Mouse (Mus musculus): ENCODE data around the gene Cfap97d2. TPM values are rescaled to one million over a fixed set of nuclear protein-coding genes. Genes with fewer than 3 reads are reported as not detected.

Cfap97d2 gene
- total RNA-seq (2014; fragmentation: Nextera tagmentation) (not detected in 2 replicates), total RNA-seq (2017) (0.38 and 0.41 TPM in 2 replicates), polyA plus RNA-seq (2012) (not detected in 2 replicates)

GRCm38 (mm10) chr8:13705668-13706067 lies at the start of gene Cfap97d2:
Gene Cfap97d2 (plus strand): TSS chr8:13705889.
- ATAC-seq (ENCODE audit: extremely low read depth, insufficient number of reproducible peaks, low FRiP score, poor library complexity, severe bottlenecking) (no peak), DNase-seq (ENCODE audit: low spot score) (no peak)
- Histone ChIP-seq H3K4me1 (ENCODE audit: insufficient read depth, low read depth, low read length) (no peaks in the 10 kb centered on the region), H3K9me3 (replicated peaks) (no peaks in the 10 kb centered on the region), H3K27me3 (ENCODE audit: insufficient read depth, low read length) (peaks cover 12% of the 10 kb centered on the region), H3K4me3 (ENCODE audit: low read depth, low read length) (no peak within 1 kb of the TSS), H3K36me3 (replicated peaks) (no peaks in the 10 kb centered on the region)
- no peak for TF ChIP-seq GATA1 (IDR thresholded peaks at IDR 0.05; ENCODE audit: borderline replicate concordance, low read length)
- no peak for TF ChIP-seq TAL1 (conservative IDR thresholded peaks at IDR 0.05; ENCODE audit: low read depth, low read length)
- no peak for TF ChIP-seq GATA2 (IDR thresholded peaks at IDR 0.05; ENCODE audit: borderline replicate concordance, low read depth, low read length)
- TF ChIP-seq CTCF (IDR thresholded peaks at IDR 0.05; ENCODE audit: low read depth, low read length) = no peak
- TF ChIP-seq POLR2AphosphoS5 (IDR thresholded peaks at IDR 0.05; ENCODE audit: insufficient replicate concordance, low read depth, low read length) = no peak

GRCm38 (mm10) chr8:13657479-13657878 lies 48.2 kb upstream of the Cfap97d2 start:
- no peak for TF ChIP-seq GATA2 (IDR thresholded peaks at IDR 0.05; ENCODE audit: borderline replicate concordance, low read depth, low read length)
- TF ChIP-seq GATA1 (IDR thresholded peaks at IDR 0.05; ENCODE audit: borderline replicate concordance, low read length) = no peak
- no peak for TF ChIP-seq CTCF (IDR thresholded peaks at IDR 0.05; ENCODE audit: low read depth, low read length)
- TF ChIP-seq TAL1 (conservative IDR thresholded peaks at IDR 0.05; ENCODE audit: low read depth, low read length) = no peak
- TF ChIP-seq POLR2AphosphoS5 (IDR thresholded peaks at IDR 0.05; ENCODE audit: insufficient replicate concordance, low read depth, low read length) = no peak
- Histone ChIP-seq H3K27me3 (ENCODE audit: insufficient read depth, low read length) (no peaks in the 10 kb centered on the region), H3K4me3 (ENCODE audit: low read depth, low read length) (no peak overlapping the region), H3K9me3 (replicated peaks) (no peaks in the 10 kb centered on the region), H3K4me1 (ENCODE audit: insufficient read depth, low read depth, low read length) (no peaks in the 10 kb centered on the region), H3K36me3 (replicated peaks) (no peaks in the 10 kb centered on the region)
- ATAC-seq (ENCODE audit: extremely low read depth, insufficient number of reproducible peaks, low FRiP score, poor library complexity, severe bottlenecking) = no peak
- DNase-seq (ENCODE audit: low spot score) = no peak

- Histone ChIP-seq H3K9me3 (replicated peaks) (no peaks in the 10 kb centered on the region), H3K36me3 (replicated peaks) (no peaks in the 10 kb centered on the region), H3K4me3 (ENCODE audit: low read depth, low read length) (no peak overlapping the region), H3K4me1 (ENCODE audit: insufficient read depth, low read depth, low read length) (no peaks in the 10 kb centered on the region), H3K27me3 (ENCODE audit: insufficient read depth, low read length) (no peaks in the 10 kb centered on the region)
- no peak for TF ChIP-seq TAL1 (conservative IDR thresholded peaks at IDR 0.05; ENCODE audit: low read depth, low read length)
- no peak for TF ChIP-seq POLR2AphosphoS5 (IDR thresholded peaks at IDR 0.05; ENCODE audit: insufficient replicate concordance, low read depth, low read length)
- TF ChIP-seq GATA1 (IDR thresholded peaks at IDR 0.05; ENCODE audit: borderline replicate concordance, low read length) = no peak
- TF ChIP-seq CTCF (IDR thresholded peaks at IDR 0.05; ENCODE audit: low read depth, low read length) = no peak
- no peak for TF ChIP-seq GATA2 (IDR thresholded peaks at IDR 0.05; ENCODE audit: borderline replicate concordance, low read depth, low read length)
- ATAC-seq (ENCODE audit: extremely low read depth, insufficient number of reproducible peaks, low FRiP score, poor library complexity, severe bottlenecking) (no peak), DNase-seq (ENCODE audit: low spot score) (no peak)
These were observed 45.4 kb upstream of the Cfap97d2 start for GRCm38 (mm10) chr8:13660323-13660722.

GRCm38 (mm10) chr8:13664711-13665210 lies 40.9 kb upstream of the Cfap97d2 start:
- no peak for ATAC-seq (ENCODE audit: extremely low read depth, insufficient number of reproducible peaks, low FRiP score, poor library complexity, severe bottlenecking)
- H3K9me3 ChIP-seq (replicated peaks) = no peaks in the 10 kb centered on the region
- no peak overlapping the region for H3K4me3 ChIP-seq (ENCODE audit: low read depth, low read length)
- H3K36me3 ChIP-seq (replicated peaks) = no peaks in the 10 kb centered on the region
- DNase-seq (ENCODE audit: low spot score) = no peak
- no peak for TF ChIP-seq CTCF (IDR thresholded peaks at IDR 0.05; ENCODE audit: low read depth, low read length)
- no peak for TF ChIP-seq GATA2 (IDR thresholded peaks at IDR 0.05; ENCODE audit: borderline replicate concordance, low read depth, low read length)
- no peaks in the 10 kb centered on the region for H3K27me3 ChIP-seq (ENCODE audit: insufficient read depth, low read length)
- no peaks in the 10 kb centered on the region for H3K4me1 ChIP-seq (ENCODE audit: insufficient read depth, low read depth, low read length)

GRCm38 (mm10) chr8:13665538-13665937 lies 40.2 kb upstream of the Cfap97d2 start:
- ATAC-seq (ENCODE audit: extremely low read depth, insufficient number of reproducible peaks, low FRiP score, poor library complexity, severe bottlenecking) (no peak), DNase-seq (ENCODE audit: low spot score) (no peak)
- Histone ChIP-seq H3K4me1 (ENCODE audit: insufficient read depth, low read depth, low read length) (no peaks in the 10 kb centered on the region), H3K36me3 (replicated peaks) (no peaks in the 10 kb centered on the region), H3K4me3 (ENCODE audit: low read depth, low read length) (no peak overlapping the region), H3K27me3 (ENCODE audit: insufficient read depth, low read length) (no peaks in the 10 kb centered on the region), H3K9me3 (replicated peaks) (no peaks in the 10 kb centered on the region)
- TF ChIP-seq GATA2 (IDR thresholded peaks at IDR 0.05; ENCODE audit: borderline replicate concordance, low read depth, low read length) (no peak), GATA1 (IDR thresholded peaks at IDR 0.05; ENCODE audit: borderline replicate concordance, low read length) (no peak), POLR2AphosphoS5 (IDR thresholded peaks at IDR 0.05; ENCODE audit: insufficient replicate concordance, low read depth, low read length) (no peak), CTCF (IDR thresholded peaks at IDR 0.05; ENCODE audit: low read depth, low read length) (no peak), TAL1 (conservative IDR thresholded peaks at IDR 0.05; ENCODE audit: low read depth, low read length) (no peak)

GRCm38 (mm10) chr8:13665944-13666343 lies 39.7 kb upstream of the Cfap97d2 start:
- TF ChIP-seq GATA2 (IDR thresholded peaks at IDR 0.05; ENCODE audit: borderline replicate concordance, low read depth, low read length) = no peak
- no peak for TF ChIP-seq TAL1 (conservative IDR thresholded peaks at IDR 0.05; ENCODE audit: low read depth, low read length)
- 0 out of 2 replicates have a peak, but pooled peaks cover 2% of the 10 kb centered on the region for H3K27me3 ChIP-seq (ENCODE audit: insufficient read depth, low read length)
- H3K36me3 ChIP-seq (replicated peaks) = no peaks in the 10 kb centered on the region
- H3K4me1 ChIP-seq (ENCODE audit: insufficient read depth, low read depth, low read length) = no peaks in the 10 kb centered on the region
- ATAC-seq (ENCODE audit: extremely low read depth, insufficient number of reproducible peaks, low FRiP score, poor library complexity, severe bottlenecking) (no peak), DNase-seq (ENCODE audit: low spot score) (no peak)
- H3K4me3 ChIP-seq (ENCODE audit: low read depth, low read length) = no peak overlapping the region
- H3K9me3 ChIP-seq (replicated peaks) = no peaks in the 10 kb centered on the region

GRCm38 (mm10) chr8:13667917-13668316 lies 37.8 kb upstream of the Cfap97d2 start:
- DNase-seq (ENCODE audit: low spot score) (no peak), ATAC-seq (ENCODE audit: extremely low read depth, insufficient number of reproducible peaks, low FRiP score, poor library complexity, severe bottlenecking) (no peak)
- Histone ChIP-seq H3K4me3 (ENCODE audit: low read depth, low read length) (no peak overlapping the region), H3K36me3 (replicated peaks) (no peaks in the 10 kb centered on the region), H3K9me3 (replicated peaks) (no peaks in the 10 kb centered on the region), H3K4me1 (ENCODE audit: insufficient read depth, low read depth, low read length) (no peaks in the 10 kb centered on the region), H3K27me3 (ENCODE audit: insufficient read depth, low read length) (0 out of 2 replicates have a peak, but pooled peaks cover 2% of the 10 kb centered on the region)
- TF ChIP-seq TAL1 (conservative IDR thresholded peaks at IDR 0.05; ENCODE audit: low read depth, low read length) (no peak), GATA1 (IDR thresholded peaks at IDR 0.05; ENCODE audit: borderline replicate concordance, low read length) (no peak), GATA2 (IDR thresholded peaks at IDR 0.05; ENCODE audit: borderline replicate concordance, low read depth, low read length) (no peak), CTCF (IDR thresholded peaks at IDR 0.05; ENCODE audit: low read depth, low read length) (no peak), POLR2AphosphoS5 (IDR thresholded peaks at IDR 0.05; ENCODE audit: insufficient replicate concordance, low read depth, low read length) (no peak)

All from G1E (cell line).